Mouse (Mus musculus): ENCODE data around the gene Dram1. TPM values are rescaled to one million over a fixed set of nuclear protein-coding genes. Genes with fewer than 3 reads are reported as not detected.

The Dram1 gene
- total RNA-seq (2018; cell fraction: chromatin; rRNA removed) = 10 to 100 TPM in 23 of 26 experiments, 1 to 10 TPM in 3; 7.2 to 72.1 (median 20.8) TPM
- 10 to 100 TPM; 13.4 to 41.9 (median 20.7) TPM for total RNA-seq (2018; cell fraction: cytosol; rRNA removed)
- 100 to 1,000 TPM in 2 of 26 experiments, 10 to 100 TPM in 24; 17.4 to 114 (median 41.6) TPM for total RNA-seq (2018; cell fraction: nucleus; rRNA removed)
- 15.4 to 26.6 TPM (median 23.8 TPM) in 3 replicates for polyA plus RNA-seq (2018)

- Histone ChIP-seq H3K79me2 (ENCODE audit: inconsistent target) (peaks cover 50% of the 10 kb centered on the region), H3K4me3 (ENCODE audit: inconsistent target) (peak within 1 kb of the TSS; percentile 70), H3K27ac (peak within 1 kb of the TSS; percentile 70), H3K36me3 (ENCODE audit: inconsistent target) (no peaks in the 10 kb centered on the region)
- under 1% methylated on average over 51 of the region's 87 CpGs for WGBS (ENCODE audit: missing documents)
These were observed at the start of gene Dram1, which contains the start of gene Gnptab for GRCm38 (mm10) chr10:88379013-88379885. Gene Dram1 (minus strand): TSS chr10:88379080. Gene Gnptab (plus strand): TSS chr10:88379132.

GRCm38 (mm10) chr10:88427998-88428397 is 49.1 kb upstream of the Dram1 start:
- WGBS (ENCODE audit: missing documents) = 95% methylated on average over 6 of the region's 6 CpGs
- H3K36me3 ChIP-seq (ENCODE audit: inconsistent target) = peaks cover 65% of the 10 kb centered on the region
- H3K4me3 ChIP-seq (ENCODE audit: inconsistent target) = no peak overlapping the region
- peaks cover 3% of the 10 kb centered on the region; the same call in 1 of the 2 replicates for H3K79me2 ChIP-seq (ENCODE audit: inconsistent target)
- no peak overlapping the region for H3K27ac ChIP-seq

GRCm38 (mm10) chr10:88426896-88427295 is 48.0 kb upstream of the Dram1 start:
- no peak overlapping the region for H3K4me3 ChIP-seq (ENCODE audit: inconsistent target)
- whole genome bisulfite sequencing (ENCODE audit: missing documents) = 72% methylated on average over 4 of the region's 5 CpGs
- peaks cover 11% of the 10 kb centered on the region; the same call in 1 of the 2 replicates for H3K79me2 ChIP-seq (ENCODE audit: inconsistent target)
- peaks cover 65% of the 10 kb centered on the region for H3K36me3 ChIP-seq (ENCODE audit: inconsistent target)
- no peak overlapping the region for H3K27ac ChIP-seq

GRCm38 (mm10) chr10:88426158-88426816 is 47.4 kb upstream of the Dram1 start:
- peaks cover 64% of the 10 kb centered on the region for H3K36me3 ChIP-seq (ENCODE audit: inconsistent target)
- peaks cover 15% of the 10 kb centered on the region; the same call in 1 of the 2 replicates for H3K79me2 ChIP-seq (ENCODE audit: inconsistent target)
- H3K4me3 ChIP-seq (ENCODE audit: inconsistent target) = no peak overlapping the region
- WGBS (ENCODE audit: missing documents) = 92% methylated on average over 2 of the region's 2 CpGs
- no peak overlapping the region for H3K27ac ChIP-seq

- 29% methylated on average over 17 of the region's 19 CpGs for WGBS (ENCODE audit: missing documents)
- Histone ChIP-seq H3K27ac (peak overlapping the region; percentile 79), H3K36me3 (ENCODE audit: inconsistent target) (peaks cover 20% of the 10 kb centered on the region; the same call in 1 of the 2 replicates), H3K79me2 (ENCODE audit: inconsistent target) (peaks cover 31% of the 10 kb centered on the region), H3K4me3 (ENCODE audit: inconsistent target) (no peak overlapping the region; the same call in 1 of the 2 replicates)
These were observed 42.0 kb upstream of the Dram1 start for GRCm38 (mm10) chr10:88420655-88421435.

GRCm38 (mm10) chr10:88420141-88420541 is 41.3 kb upstream of the Dram1 start:
- peak overlapping the region; percentile 79 for H3K27ac ChIP-seq
- peaks cover 25% of the 10 kb centered on the region; the same call in 1 of the 2 replicates for H3K36me3 ChIP-seq (ENCODE audit: inconsistent target)
- 20% methylated on average over 11 of the region's 11 CpGs for WGBS (ENCODE audit: missing documents)
- H3K4me3 ChIP-seq (ENCODE audit: inconsistent target) = no peak overlapping the region; the same call in 1 of the 2 replicates
- peaks cover 33% of the 10 kb centered on the region for H3K79me2 ChIP-seq (ENCODE audit: inconsistent target)

- Histone ChIP-seq H3K79me2 (ENCODE audit: inconsistent target) (peaks cover 50% of the 10 kb centered on the region), H3K27ac (peak overlapping the region; percentile 82), H3K36me3 (ENCODE audit: inconsistent target) (peaks cover 30% of the 10 kb centered on the region; the same call in 1 of the 2 replicates), H3K4me3 (ENCODE audit: inconsistent target) (no peak overlapping the region)
- 21% methylated on average over 5 of the region's 5 CpGs for WGBS (ENCODE audit: missing documents)
These were observed 38.8 kb upstream of the Dram1 start for GRCm38 (mm10) chr10:88417686-88418085.

GRCm38 (mm10) chr10:88412290-88412995 is 33.6 kb upstream of the Dram1 start:
- WGBS (ENCODE audit: missing documents) = 94% methylated on average over 17 of the region's 17 CpGs
- H3K27ac ChIP-seq = no peak overlapping the region
- no peak overlapping the region for H3K4me3 ChIP-seq (ENCODE audit: inconsistent target)
- peaks cover 19% of the 10 kb centered on the region; the same call in 1 of the 2 replicates for H3K36me3 ChIP-seq (ENCODE audit: inconsistent target)
- peaks cover 65% of the 10 kb centered on the region for H3K79me2 ChIP-seq (ENCODE audit: inconsistent target)

- H3K79me2 ChIP-seq (ENCODE audit: inconsistent target) = peaks cover 82% of the 10 kb centered on the region
- 28% methylated on average over 2 of the region's 2 CpGs for WGBS (ENCODE audit: missing documents)
- peaks cover 12% of the 10 kb centered on the region; the same call in 1 of the 2 replicates for H3K36me3 ChIP-seq (ENCODE audit: inconsistent target)
- H3K4me3 ChIP-seq (ENCODE audit: inconsistent target) = no peak overlapping the region
- peak overlapping the region; percentile 83 for H3K27ac ChIP-seq
These were observed 30.9 kb upstream of the Dram1 start for GRCm38 (mm10) chr10:88409751-88410150.

- Histone ChIP-seq H3K79me2 (ENCODE audit: inconsistent target) (peaks cover 86% of the 10 kb centered on the region), H3K27ac (peak overlapping the region; percentile 10; the same call in 1 of the 2 replicates), H3K36me3 (ENCODE audit: inconsistent target) (peaks cover 3% of the 10 kb centered on the region; the same call in 1 of the 2 replicates), H3K4me3 (ENCODE audit: inconsistent target) (no peak overlapping the region)
- 89% methylated on average over 12 of the region's 12 CpGs for WGBS (ENCODE audit: missing documents)
These were observed 29.2 kb upstream of the Dram1 start for GRCm38 (mm10) chr10:88407875-88408631.

GRCm38 (mm10) chr10:88405812-88406211 is 26.9 kb upstream of the Dram1 start:
- Histone ChIP-seq H3K36me3 (ENCODE audit: inconsistent target) (peaks cover 15% of the 10 kb centered on the region; the same call in 1 of the 2 replicates), H3K79me2 (ENCODE audit: inconsistent target) (peaks cover 86% of the 10 kb centered on the region), H3K27ac (peak overlapping the region; percentile 84), H3K4me3 (ENCODE audit: inconsistent target) (no peak overlapping the region)
- 60% methylated on average over 7 of the region's 7 CpGs for WGBS (ENCODE audit: missing documents)

- peaks cover 25% of the 10 kb centered on the region; the same call in 1 of the 2 replicates for H3K36me3 ChIP-seq (ENCODE audit: inconsistent target)
- H3K79me2 ChIP-seq (ENCODE audit: inconsistent target) = peaks cover 94% of the 10 kb centered on the region
- peak overlapping the region; percentile 84 for H3K27ac ChIP-seq
- no peak overlapping the region for H3K4me3 ChIP-seq (ENCODE audit: inconsistent target)
- 65% methylated on average over 6 of the region's 6 CpGs for WGBS (ENCODE audit: missing documents)
These were observed 25.3 kb upstream of the Dram1 start for GRCm38 (mm10) chr10:88404220-88404619.
